Mouse (Mus musculus) liver, adult 2 months (tissue): Measurements from ENCODE around the gene Gm3854.

Experiments used
- CTCF ChIP-seq: fragments of 200-500 bp; IDR thresholded peaks from 2 replicates; pipeline ENCODE4 v1.5.1; 2011; ENCODE audit warnings: low read depth, low read length, control low read depth
- POLR2A ChIP-seq: fragments of 200-500 bp; IDR thresholded peaks from 2 replicates; pipeline ENCODE4 v1.6.1; 2011; ENCODE audit warnings: low read length, control low read depth; ENCODE audit not compliant: insufficient read depth; ENCODE audit errors: extremely low read depth

- TF ChIP-seq CTCF (no peak), POLR2A (no peak)
Measured at GRCm38 (mm10) chr7:6389449-6389848, 45.9 kb downstream of the Gm3854 start.
